Mouse (Mus musculus) ovary, postnatal 10 days (tissue): ENCODE measurements around the gene Yjefn3.
A peak's percentile ranks its signal among the peaks of the same experiment; 100 is the strongest.
"Not testable (repeated sequence)": the region's sequence is repeated elsewhere in the genome, so short reads cannot be mapped to it uniquely, and the experiment has no call there.

Experiments
- DNase-seq: peaks from one replicate; pipeline ENCODE4 v3.0.0; 2022; ENCODE audit warnings: low spot score

Gene Yjefn3

DNA sequence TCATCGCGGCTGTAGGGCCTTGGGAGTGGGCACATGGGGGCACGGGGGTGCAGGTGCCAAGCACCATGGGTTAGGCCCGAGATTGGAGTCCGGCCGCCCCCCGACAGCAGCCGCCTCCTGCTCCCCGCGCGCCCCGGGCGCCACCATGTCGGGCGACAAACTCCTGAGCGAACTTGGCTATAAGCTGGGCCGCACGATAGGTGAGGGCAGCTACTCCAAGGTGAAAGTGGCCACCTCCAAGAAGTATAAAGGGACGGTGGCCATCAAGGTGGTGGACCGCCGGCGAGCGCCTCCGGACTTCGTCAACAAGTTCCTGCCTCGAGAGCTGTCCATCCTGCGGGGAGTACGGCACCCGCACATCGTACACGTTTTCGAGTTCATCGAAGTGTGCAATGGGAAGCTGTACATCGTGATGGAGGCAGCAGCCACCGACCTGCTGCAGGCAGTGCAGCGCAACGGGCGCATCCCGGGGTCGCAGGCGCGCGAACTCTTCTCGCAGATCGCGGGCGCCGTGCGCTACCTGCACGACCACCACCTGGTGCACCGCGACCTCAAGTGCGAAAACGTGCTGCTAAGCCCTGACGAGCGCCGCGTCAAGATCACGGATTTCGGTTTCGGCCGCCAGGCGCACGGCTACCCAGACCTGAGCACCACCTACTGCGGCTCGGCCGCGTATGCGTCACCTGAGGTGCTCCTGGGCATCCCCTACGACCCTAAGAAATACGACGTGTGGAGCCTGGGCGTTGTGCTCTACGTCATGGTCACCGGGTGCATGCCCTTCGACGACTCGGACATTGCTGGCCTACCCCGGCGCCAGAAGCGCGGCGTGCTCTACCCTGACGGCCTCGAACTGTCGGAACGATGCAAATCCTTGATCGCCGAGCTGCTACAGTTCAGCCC, at the start of gene Yjefn3, which contains the start of the genes Tssk6 and Ndufa13:
Gene Yjefn3, minus strand, starts transcription at position 550 of the 900 bp plus-strand sequence.
Gene Tssk6, plus strand, starts transcription at position 22 of the 900 bp plus-strand sequence.
Gene Ndufa13, minus strand, starts transcription at position 396 of the 900 bp plus-strand sequence.
- no peak for DNase-seq

- no peak for DNase-seq
Observed at GRCm38 (mm10) chr8:69950300-69950699, 47.8 kb upstream of the Yjefn3 start.

- not testable (repeated sequence) for DNase-seq
Observed at GRCm38 (mm10) chr8:69942495-69942894, 40.0 kb upstream of the Yjefn3 start.

DNA sequence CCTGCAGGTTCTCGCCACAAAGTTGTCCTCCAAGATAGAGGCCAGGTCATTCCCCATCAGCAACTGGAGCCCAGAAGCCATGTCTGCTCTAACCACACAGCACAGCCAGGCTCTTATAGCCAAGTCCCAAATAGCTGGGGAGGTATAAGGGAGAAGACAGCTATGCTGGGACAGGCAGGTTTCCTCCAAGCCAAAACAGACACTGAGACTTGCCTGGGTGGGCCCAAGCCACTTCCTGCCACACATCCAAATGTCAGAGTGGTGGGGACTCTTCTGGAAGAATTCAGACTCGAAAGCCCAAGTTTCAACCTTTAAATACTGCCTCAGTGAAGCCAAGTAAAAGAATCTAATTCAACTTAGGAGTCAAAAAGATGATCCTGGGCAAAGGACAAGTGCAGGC, 37.9 kb upstream of the Yjefn3 start:
- DNase-seq, result no peak

DNA sequence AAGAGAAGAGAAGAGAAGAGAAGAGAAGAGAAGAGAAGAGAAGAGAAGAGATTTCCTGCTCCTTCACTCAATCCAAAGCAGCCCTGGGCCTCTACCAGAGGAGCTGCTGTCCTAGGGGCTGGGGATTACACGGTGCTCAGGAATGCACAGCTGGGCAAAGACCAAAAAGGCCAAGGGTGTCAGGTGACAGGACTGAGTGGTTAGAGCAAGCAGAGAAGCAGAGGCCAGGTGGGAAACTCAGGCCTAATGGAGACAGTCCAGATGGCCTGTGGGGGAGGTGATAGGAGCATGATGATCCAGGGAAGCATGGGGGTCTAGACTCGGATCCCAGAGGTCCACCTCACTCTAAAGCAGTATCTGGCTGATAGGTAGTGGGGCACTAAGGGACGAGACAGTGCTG, 37.1 kb upstream of the Yjefn3 start:
- no peak for DNase-seq

- no peak for DNase-seq
Observed at GRCm38 (mm10) chr8:69938245-69938982, 35.9 kb upstream of the Yjefn3 start.

DNA sequence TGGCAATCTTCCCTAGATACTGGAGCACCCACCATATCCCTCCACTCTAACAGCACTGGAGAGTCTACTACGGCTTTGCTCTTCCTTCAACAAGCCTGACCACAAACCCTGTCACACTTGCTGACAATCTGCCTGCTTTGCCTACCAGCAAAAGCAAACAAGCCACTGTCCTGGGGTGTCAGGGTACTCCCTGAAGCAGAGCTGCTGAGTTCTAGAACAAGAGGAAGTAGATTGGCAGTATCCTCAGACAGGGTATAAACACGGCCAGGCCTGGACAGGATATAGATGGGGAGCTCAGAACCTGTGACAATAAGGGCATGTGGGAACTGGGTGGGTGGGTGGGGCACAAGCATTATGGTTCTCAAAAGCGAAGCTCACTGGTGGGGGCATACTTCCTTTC, 35.0 kb upstream of the Yjefn3 start:
- DNase-seq, result no peak

GRCm38 (mm10) chr8:69936050-69936794, 33.7 kb upstream of the Yjefn3 start:
- DNase-seq, result no peak

DNA sequence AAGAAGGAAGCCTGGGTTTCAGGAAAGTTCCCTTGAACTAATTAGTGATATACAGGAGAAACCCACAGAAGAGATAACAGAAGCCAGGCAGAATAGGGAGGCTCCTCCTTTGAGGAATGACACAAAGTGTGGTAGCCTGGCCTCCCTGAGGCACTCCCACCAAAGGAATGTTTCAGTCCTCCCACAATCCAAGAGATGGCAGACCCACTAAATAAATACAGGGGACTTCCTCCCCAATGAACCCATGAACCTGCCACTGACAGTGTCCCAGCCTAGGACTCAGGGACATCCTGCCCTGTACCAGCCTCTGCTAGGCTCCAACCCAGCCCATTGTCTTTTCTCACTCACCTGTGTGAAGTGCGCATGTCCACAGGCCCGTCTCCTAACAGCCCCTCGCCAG, 32.9 kb upstream of the Yjefn3 start:
- no peak for DNase-seq

GRCm38 (mm10) chr8:69934582-69934981, 32.1 kb upstream of the Yjefn3 start:
- DNase-seq, result no peak

- DNase-seq, result no peak
Observed at GRCm38 (mm10) chr8:69933811-69934210, 31.3 kb upstream of the Yjefn3 start.

GRCm38 (mm10) chr8:69926901-69927300, 24.4 kb upstream of the Yjefn3 start:
- DNase-seq, result no peak

DNA sequence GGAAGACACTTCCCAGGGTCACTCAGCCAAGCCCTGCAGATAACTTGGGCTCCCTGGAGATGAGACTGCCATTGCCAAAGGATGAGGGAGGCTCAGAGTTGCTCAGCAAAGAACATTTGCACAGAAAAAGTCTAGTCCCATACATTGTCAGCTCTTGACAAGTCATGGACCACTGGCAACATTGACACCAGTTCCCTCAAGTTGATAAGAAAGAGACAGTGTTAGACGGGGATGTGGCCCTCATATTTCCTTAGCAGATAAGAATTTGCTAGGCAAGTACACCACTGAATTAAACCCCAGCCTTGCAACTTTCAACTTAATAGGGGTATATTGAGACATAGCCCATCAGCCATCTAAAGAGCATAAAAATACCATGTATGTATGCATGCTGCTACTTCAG, 21.5 kb upstream of the Yjefn3 start:
- no peak for DNase-seq

DNA sequence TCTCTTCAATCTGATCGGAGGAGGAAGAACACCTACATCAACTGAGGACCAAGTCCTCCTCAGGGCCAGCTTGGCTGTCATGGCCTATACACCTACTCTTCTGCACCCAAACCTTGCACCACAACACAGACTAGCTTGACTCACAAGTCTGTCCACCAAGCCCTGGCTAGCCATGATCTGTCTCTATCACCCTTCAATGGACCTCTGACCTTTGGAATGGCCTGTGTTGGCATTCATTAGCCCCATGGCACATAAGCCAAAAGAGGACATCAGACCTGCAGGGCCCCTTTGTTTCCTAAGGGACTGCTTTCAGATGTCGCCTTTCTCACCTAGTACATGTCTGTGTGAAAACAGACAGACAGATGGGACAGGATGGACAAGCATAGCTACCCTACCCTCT, 18.6 kb upstream of the Yjefn3 start:
- no peak for DNase-seq

DNA sequence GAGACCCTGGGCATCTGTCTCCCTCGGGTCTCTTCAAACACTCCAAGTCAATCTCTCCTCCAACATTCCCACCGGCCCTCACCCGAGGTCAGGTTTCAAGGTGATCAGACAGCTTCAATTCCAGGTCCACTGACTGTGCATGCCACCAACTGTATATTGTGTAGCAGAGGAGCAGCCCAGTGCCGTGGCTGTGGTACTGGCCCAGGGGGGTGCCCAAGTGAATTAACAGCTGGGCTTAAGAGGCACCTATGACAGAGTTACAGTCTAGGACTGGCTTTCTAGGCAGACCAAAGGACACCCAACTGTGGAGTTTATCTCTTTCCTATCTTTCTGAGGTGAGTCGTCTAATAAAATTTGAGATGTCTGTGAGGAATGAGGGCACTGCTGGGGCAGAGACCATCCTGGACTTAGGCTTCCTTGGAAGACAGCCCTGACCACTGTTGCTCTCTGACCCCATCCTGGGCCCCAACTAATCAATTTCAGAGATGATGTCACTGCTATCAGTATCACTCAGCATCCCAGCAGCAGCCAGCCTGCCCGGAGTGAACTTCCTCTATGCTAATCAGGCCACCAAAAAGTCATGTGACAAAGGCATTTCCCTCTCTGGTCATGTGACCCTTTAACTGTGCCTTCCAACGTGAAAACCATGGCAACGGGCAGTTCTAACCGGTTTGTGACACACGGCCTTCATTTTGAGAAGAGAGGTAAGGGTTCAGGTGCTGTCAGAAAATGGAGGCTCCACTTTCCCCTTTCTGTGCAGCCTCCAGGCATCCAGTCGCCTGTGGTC, 17.6 kb upstream of the Yjefn3 start:
- DNase-seq, result no peak

GRCm38 (mm10) chr8:69919010-69919409, 16.5 kb upstream of the Yjefn3 start:
- peak; percentile 36 for DNase-seq

GRCm38 (mm10) chr8:69918506-69918905, 16.0 kb upstream of the Yjefn3 start:
- DNase-seq, result no peak

DNA sequence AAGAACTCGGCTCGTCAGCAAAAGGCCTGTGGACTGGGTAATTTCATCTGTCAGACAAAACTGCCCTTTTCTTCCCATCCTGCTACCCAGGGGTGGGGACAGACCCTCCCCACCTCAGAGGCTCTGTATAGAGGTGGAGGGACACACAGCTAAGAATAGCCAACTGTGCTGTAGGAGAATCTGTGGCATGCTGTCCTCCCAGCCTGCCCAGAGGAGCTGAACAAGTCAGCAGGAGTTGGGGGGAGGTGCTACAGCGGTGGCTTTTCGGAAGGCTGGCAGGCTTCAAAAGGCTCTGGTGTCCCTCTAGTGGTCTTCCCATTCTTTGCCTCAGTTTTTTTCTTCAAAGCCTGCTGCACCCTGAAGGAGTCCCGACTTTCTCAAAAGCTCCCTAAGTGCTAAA, 13.2 kb upstream of the Yjefn3 start:
- no peak for DNase-seq

GRCm38 (mm10) chr8:69914526-69914925, 12.0 kb upstream of the Yjefn3 start:
- DNase-seq, result no peak

DNA sequence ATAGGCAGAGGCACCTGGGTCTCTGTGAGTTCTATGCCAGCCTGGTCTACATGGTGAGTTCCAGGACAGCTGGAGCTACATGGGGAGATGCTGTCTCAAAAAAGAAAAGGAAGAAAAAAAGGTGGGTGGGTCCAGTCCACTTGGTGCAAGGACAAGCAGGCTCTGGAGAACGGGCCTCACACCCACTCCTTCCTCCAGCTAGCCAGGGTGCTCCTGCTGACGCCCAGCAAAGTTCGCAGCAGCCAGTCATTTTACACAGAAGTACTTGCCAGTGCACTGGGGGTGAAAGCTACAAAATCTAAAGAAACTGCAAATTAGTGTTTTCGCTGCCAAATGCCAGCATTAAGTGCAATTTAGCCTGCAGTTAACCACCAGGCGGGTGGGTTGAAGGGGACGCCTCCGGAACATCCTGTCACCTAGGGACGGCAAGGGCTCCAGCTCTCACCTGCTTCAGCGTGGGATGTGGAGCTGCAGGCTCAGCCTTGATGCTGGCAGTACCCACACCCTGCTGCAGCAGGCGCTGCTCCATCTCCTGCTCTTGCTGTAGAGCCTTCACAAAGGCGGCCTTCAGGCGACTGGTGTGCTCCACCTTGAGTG, 10.1 kb upstream of the Yjefn3 start:
- DNase-seq, result no peak

GRCm38 (mm10) chr8:69911917-69912316, 9.4 kb upstream of the Yjefn3 start:
- no peak for DNase-seq
